ENCODE assay signal across 8 mouse cellular contexts in genomic region chr1:155140076-155140475, GRCm38 (mm10). TPM values are rescaled to one million over a fixed set of nuclear protein-coding genes. Genes with fewer than 3 reads are reported as not detected.
DNase-seq lines count a peak whose midpoint lies in the region; ATAC-seq and TF ChIP-seq lines count a peak whose summit lies in the region.
"Had no signal": no experiment of that assay in that cellular context is flagged by ENCODE, and none has a peak within 500 bp of the region (broad histone marks: within the 10 kb centered on the region; RNA-seq: fewer than 3 reads in every experiment).

No protein-coding gene starts in this region.

- TF ChIP-seq EP300 in lung, postnatal 0 days (IDR thresholded peaks at IDR 0.05), result no peak

- H3K9ac ChIP-seq in embryonic facial prominence, embryonic 14.5 days (ENCODE audit: low read depth, low read length), result no peak overlapping the region
- no peak overlapping the region for H3K9ac ChIP-seq in lung, postnatal 0 days (replicated peaks; ENCODE audit: low read depth)
- H3K9ac ChIP-seq: midbrain, embryonic 12.5 days had no signal

- H3K4me1 ChIP-seq in embryonic facial prominence, embryonic 14.5 days (ENCODE audit: control insufficient read depth, insufficient read depth, low read length), result 0 out of 2 replicates have a peak, but pooled peaks cover 2% of the 10 kb centered on the region
- peaks cover 3% of the 10 kb centered on the region; the same call in 1 of the 2 replicates for H3K4me1 ChIP-seq in lung, postnatal 0 days (ENCODE audit: insufficient read depth, low read depth, low read length)
- H3K4me1 ChIP-seq in spleen, adult 2 months (ENCODE audit: control insufficient read depth, insufficient read depth, insufficient read length), result no peaks in the 10 kb centered on the region
- H3K4me1 ChIP-seq: midbrain, embryonic 12.5 days had no signal

- no peak overlapping the region for H3K27ac ChIP-seq in embryonic facial prominence, embryonic 14.5 days (replicated peaks; ENCODE audit: low read depth, low read length)
- no peak overlapping the region for H3K27ac ChIP-seq in lung, postnatal 0 days (ENCODE audit: low read length)
- H3K27ac ChIP-seq in spleen, adult 2 months (ENCODE audit: insufficient read depth, low read length), result no peak overlapping the region
- H3K27ac ChIP-seq: midbrain, embryonic 12.5 days had no signal

- H3K9me3 ChIP-seq in embryonic facial prominence, embryonic 14.5 days (ENCODE audit: control insufficient read depth, low read length), result no peaks in the 10 kb centered on the region
- no peaks in the 10 kb centered on the region for H3K9me3 ChIP-seq in lung, postnatal 0 days (ENCODE audit: low read length)
- H3K9me3 ChIP-seq: midbrain, embryonic 12.5 days had no signal

- H3K4me2 ChIP-seq in embryonic facial prominence, embryonic 14.5 days (ENCODE audit: low read depth, low read length), result no peak overlapping the region
- no peak overlapping the region for H3K4me2 ChIP-seq in lung, postnatal 0 days (replicated peaks; ENCODE audit: low read depth, low read length)
- H3K4me2 ChIP-seq: midbrain, embryonic 12.5 days had no signal

- TF ChIP-seq POLR2A in spleen, adult 2 months (IDR thresholded peaks at IDR 0.05; ENCODE audit: low read depth, low read length), result no peak

- 68% methylated on average over 2 of the region's 2 CpGs for WGBS in embryonic facial prominence, embryonic 14.5 days
- 61% methylated on average over 2 of the region's 2 CpGs for WGBS in lung, postnatal 0 days
- WGBS in spleen, adult 2 months, result 46% methylated on average over 2 of the region's 2 CpGs

- peak; percentile 79 for TF ChIP-seq CTCF in lung, postnatal 0 days (IDR thresholded peaks at IDR 0.05)
- peak; percentile 52; the same call in 1 of the 2 replicates for TF ChIP-seq CTCF in spleen, adult 2 months (IDR thresholded peaks at IDR 0.05; ENCODE audit: extremely low read depth, insufficient read depth, insufficient read length, insufficient replicate concordance)

- H3K4me3 ChIP-seq in embryonic facial prominence, embryonic 14.5 days (ENCODE audit: low read depth, low read length), result no peak overlapping the region
- H3K4me3 ChIP-seq in lung, postnatal 0 days (ENCODE audit: low read depth, low read length), result no peak overlapping the region
- H3K4me3 ChIP-seq in spleen, adult 2 months (ENCODE audit: extremely low read depth, insufficient read depth, insufficient read length), result no peak overlapping the region
- H3K4me3 ChIP-seq: midbrain, embryonic 12.5 days had no signal

- no peaks in the 10 kb centered on the region for H3K27me3 ChIP-seq in embryonic facial prominence, embryonic 14.5 days (replicated peaks; ENCODE audit: control insufficient read depth, insufficient read depth, low read length)
- no peaks in the 10 kb centered on the region for H3K27me3 ChIP-seq in lung, postnatal 0 days (replicated peaks; ENCODE audit: insufficient read depth, low read length)
- H3K27me3 ChIP-seq in spleen, adult 2 months (ENCODE audit: control insufficient read depth, insufficient read depth, low read length), result no peaks in the 10 kb centered on the region
- H3K27me3 ChIP-seq: midbrain, embryonic 12.5 days had no signal

- H3K36me3 ChIP-seq in embryonic facial prominence, embryonic 14.5 days (ENCODE audit: control insufficient read depth, insufficient read depth, low read length), result no peaks in the 10 kb centered on the region
- H3K36me3 ChIP-seq in lung, postnatal 0 days (ENCODE audit: insufficient read depth, low read length), result no peaks in the 10 kb centered on the region
- 0 out of 2 replicates have a peak, but pooled peaks cover 2% of the 10 kb centered on the region for H3K36me3 ChIP-seq in spleen, adult 2 months (ENCODE audit: control insufficient read depth, insufficient read depth, low read length)
- H3K36me3 ChIP-seq: midbrain, embryonic 12.5 days had no signal

- DNase-seq in 3134 (ENCODE audit: extremely low read depth, insufficient read length, low spot score), result peak; percentile 34
- peak; percentile 76 for DNase-seq in 3T3-L1 (ENCODE audit: low read depth, low spot score)
- DNase-seq in adrenal gland, postnatal 10 days, result peak; percentile 76
- peak; percentile 41 for DNase-seq in embryonic facial prominence, embryonic 14.5 days (ENCODE audit: low spot score)
- DNase-seq in kidney, postnatal 10 days, result peak; percentile 79
- peak; percentile 77 for DNase-seq in lung, postnatal 0 days (ENCODE audit: low spot score)
- peak; percentile 77 to 80 for DNase-seq in spleen, adult 2 months (ENCODE audit: low read depth in 1 of 2, low spot score in 2 of 2)

- no peak for ATAC-seq in embryonic facial prominence, embryonic 14.5 days (ENCODE audit: low read depth)
- peak; percentile 56 for ATAC-seq in lung, postnatal 0 days

RNA-seq across cellular contexts. Expression of gene Mr1, which starts 6.5 kb away (rescaled TPM):
- 10 to 100 TPM; 13.4 to 18.6 TPM for total RNA-seq in adrenal gland, postnatal 10 days (2021)
- polyA plus RNA-seq in embryonic facial prominence, embryonic 14.5 days (2014; fragmentation: Nextera tagmentation; extraction: Ambion mirVana), result 6.8 and 7.9 TPM in 2 replicates
- 10.5 and 13.2 TPM in 2 replicates for polyA plus RNA-seq in lung, postnatal 0 days (2015; fragmentation: Nextera tagmentation; extraction: Ambion mirVana)
- polyA plus RNA-seq in spleen, adult 2 months (2012; rRNA removed), result 1.7 and 2.2 TPM in 2 replicates

RNA-seq across cellular contexts. Expression of gene Stx6, which starts 18.4 kb away (rescaled TPM):
- 10 to 100 TPM; 47.9 to 65.0 TPM for total RNA-seq in adrenal gland, postnatal 10 days (2021)
- polyA plus RNA-seq in embryonic facial prominence, embryonic 14.5 days (2014; fragmentation: Nextera tagmentation; extraction: Ambion mirVana), result 69.7 and 74.6 TPM in 2 replicates
- 74.3 and 77.4 TPM in 2 replicates for polyA plus RNA-seq in lung, postnatal 0 days (2015; fragmentation: Nextera tagmentation; extraction: Ambion mirVana)
- polyA plus RNA-seq in spleen, adult 2 months (2012; rRNA removed), result 35.0 and 45.6 TPM in 2 replicates

RNA-seq across cellular contexts. Expression of gene Ier5, which starts 40.6 kb away (rescaled TPM):
- total RNA-seq in adrenal gland, postnatal 10 days (2021), result 10 to 100 TPM; 10.8 to 12.6 TPM
- 9.9 and 11.0 TPM in 2 replicates for polyA plus RNA-seq in embryonic facial prominence, embryonic 14.5 days (2014; fragmentation: Nextera tagmentation; extraction: Ambion mirVana)
- polyA plus RNA-seq in lung, postnatal 0 days (2015; fragmentation: Nextera tagmentation; extraction: Ambion mirVana), result 10.9 and 15.3 TPM in 2 replicates
- polyA plus RNA-seq in spleen, adult 2 months (2012; rRNA removed), result 47.7 and 82.0 TPM in 2 replicates
